Mouse (Mus musculus): ENCODE measurements around the gene Large1. TPM values are rescaled to one million over a fixed set of nuclear protein-coding genes. Genes with fewer than 3 reads are reported as not detected.
"Not testable (repeated sequence)": the region's sequence is repeated elsewhere in the genome, so short reads cannot be mapped to it uniquely, and the experiment has no call there.

Gene Large1
- total and polyA plus RNA-seq, 3 experiments, result not detected

- Histone ChIP-seq H3K9me3 (replicated peaks; ENCODE audit: low read length) (peaks cover 65% of the 10 kb centered on the region), H3K4me3 (replicated peaks in 1 of 3; ENCODE audit: low read depth in 2 of 3, low read length in 2 of 3, poor library complexity in 1 of 3) (no peak overlapping the region), H3K27me3 (replicated peaks) (no peaks in the 10 kb centered on the region), H3K36me3 (replicated peaks in 1 of 2; ENCODE audit: control insufficient read depth in 1 of 2, insufficient read depth in 1 of 2, low read length in 1 of 2) (no peaks in the 10 kb centered on the region), H3K79me2 (replicated peaks; ENCODE audit: control insufficient read depth, extremely low read depth, insufficient read depth, poor library complexity, severe bottlenecking) (no peaks in the 10 kb centered on the region), H3K4me1 (ENCODE audit: control insufficient read depth in 1 of 2, insufficient read depth in 2 of 2) (no peaks in the 10 kb centered on the region), H3K9ac (ENCODE audit: insufficient read depth, low read depth) (no peak overlapping the region), H3K4me2 (ENCODE audit: insufficient read depth, low read depth, poor library complexity, severe bottlenecking) (no peak overlapping the region), H3K27ac (ENCODE audit: insufficient read depth, low read depth) (no peak overlapping the region)
- in situ Hi-C loops (cut with MboI; ENCODE audit: low pct_ligation_motif_present, low pct_unique_long_range_greater_than_20kb, low sequenced_read_pairs) (no loop called here), dilution Hi-C loops (cut with MboI; ENCODE audit: extremely low pct_ligation_motif_present, extremely low pct_unique_long_range_greater_than_20kb, low sequenced_read_pairs) (no loop called here)
- TF ChIP-seq USF2 (conservative IDR thresholded peaks at IDR 0.05; ENCODE audit: low read depth, low read length) (no peak), MXI1 (IDR thresholded peaks at IDR 0.05; ENCODE audit: low read depth, low read length) (no peak)
- no peak for DNase-seq (ENCODE audit: extremely low read depth)
These were observed 77.3 kb downstream of the Large1 start for GRCm38 (mm10) chr8:73276015-73276414.

GRCm38 (mm10) chr8:73275445-73275844 is 77.9 kb downstream of the Large1 start:
- H3K4me1 ChIP-seq (ENCODE audit: control insufficient read depth in 1 of 2, insufficient read depth in 2 of 2); H3K27ac ChIP-seq (ENCODE audit: insufficient read depth, low read depth); H3K4me3 ChIP-seq (replicated peaks in 1 of 3; ENCODE audit: low read depth in 2 of 3, low read length in 2 of 3, poor library complexity in 1 of 3); H3K79me2 ChIP-seq (replicated peaks; ENCODE audit: control insufficient read depth, extremely low read depth, insufficient read depth, poor library complexity, severe bottlenecking); H3K27me3 ChIP-seq (replicated peaks); H3K9ac ChIP-seq (ENCODE audit: insufficient read depth, low read depth); in situ Hi-C loops (cut with MboI; ENCODE audit: low pct_ligation_motif_present, low pct_unique_long_range_greater_than_20kb, low sequenced_read_pairs); H3K4me2 ChIP-seq (ENCODE audit: insufficient read depth, low read depth, poor library complexity, severe bottlenecking); dilution Hi-C loops (cut with MboI; ENCODE audit: extremely low pct_ligation_motif_present, extremely low pct_unique_long_range_greater_than_20kb, low sequenced_read_pairs); DNase-seq (ENCODE audit: extremely low read depth); H3K36me3 ChIP-seq (replicated peaks in 1 of 2; ENCODE audit: control insufficient read depth in 1 of 2, insufficient read depth in 1 of 2, low read length in 1 of 2): not testable (repeated sequence)
- peaks cover 66% of the 10 kb centered on the region for H3K9me3 ChIP-seq (replicated peaks; ENCODE audit: low read length)

GRCm38 (mm10) chr8:73273150-73273549 is 80.2 kb downstream of the Large1 start:
- no peaks in the 10 kb centered on the region for H3K36me3 ChIP-seq (replicated peaks in 1 of 2; ENCODE audit: control insufficient read depth in 1 of 2, insufficient read depth in 1 of 2, low read length in 1 of 2)
- no peak overlapping the region for H3K4me3 ChIP-seq (replicated peaks in 1 of 3; ENCODE audit: low read depth in 2 of 3, low read length in 2 of 3, poor library complexity in 1 of 3)
- dilution Hi-C loops (cut with MboI; ENCODE audit: extremely low pct_ligation_motif_present, extremely low pct_unique_long_range_greater_than_20kb, low sequenced_read_pairs) (no loop called here), in situ Hi-C loops (cut with MboI; ENCODE audit: low pct_ligation_motif_present, low pct_unique_long_range_greater_than_20kb, low sequenced_read_pairs) (no loop called here)
- DNase-seq (ENCODE audit: extremely low read depth), result no peak
- H3K4me2 ChIP-seq (ENCODE audit: insufficient read depth, low read depth, poor library complexity, severe bottlenecking), result no peak overlapping the region
- no peak overlapping the region for H3K9ac ChIP-seq (ENCODE audit: insufficient read depth, low read depth)
- H3K27me3 ChIP-seq (replicated peaks), result no peaks in the 10 kb centered on the region
- H3K9me3 ChIP-seq (replicated peaks; ENCODE audit: low read length), result peaks cover 68% of the 10 kb centered on the region
- TF ChIP-seq ZMIZ1 (IDR thresholded peaks at IDR 0.05; ENCODE audit: low read depth, low read length) (no peak), HCFC1 (IDR thresholded peaks at IDR 0.05; ENCODE audit: low read depth, low read length) (no peak), GABPA (IDR thresholded peaks at IDR 0.05; ENCODE audit: insufficient replicate concordance, low read depth, low read length) (no peak), NRF1 (IDR thresholded peaks at IDR 0.05; ENCODE audit: low read depth, low read length) (no peak), UBTF (IDR thresholded peaks at IDR 0.05; ENCODE audit: low read depth, low read length) (no peak), JUND (conservative IDR thresholded peaks at IDR 0.05; ENCODE audit: low read depth, low read length) (no peak), SMC3 (IDR thresholded peaks at IDR 0.05; ENCODE audit: low read depth, low read length) (no peak), NELFE (IDR thresholded peaks at IDR 0.05; ENCODE audit: low read depth, low read length) (no peak), MEF2A (IDR thresholded peaks at IDR 0.05; ENCODE audit: borderline replicate concordance, low read depth, low read length) (no peak), ZKSCAN1 (IDR thresholded peaks at IDR 0.05; ENCODE audit: borderline replicate concordance, low read depth, low read length) (no peak), ELF1 (IDR thresholded peaks at IDR 0.05; ENCODE audit: low read depth, low read length) (no peak), POLR2AphosphoS2 (IDR thresholded peaks at IDR 0.05; ENCODE audit: low read depth, low read length) (no peak), CHD1 (IDR thresholded peaks at IDR 0.05; ENCODE audit: low read depth, low read length) (no peak), POLR2A (IDR thresholded peaks at IDR 0.05; ENCODE audit: low read depth, low read length) (no peak), CTCF (conservative IDR thresholded peaks at IDR 0.05 in 1 of 2, IDR thresholded peaks at IDR 0.05 in 1 of 2; ENCODE audit: low read depth in 2 of 2, low read length in 2 of 2) (no peak), JUN (IDR thresholded peaks at IDR 0.05; ENCODE audit: insufficient read depth, low read depth, low read length) (no peak)
- no peaks in the 10 kb centered on the region for H3K79me2 ChIP-seq (replicated peaks; ENCODE audit: control insufficient read depth, extremely low read depth, insufficient read depth, poor library complexity, severe bottlenecking)
- no peak overlapping the region for H3K27ac ChIP-seq (ENCODE audit: insufficient read depth, low read depth)
- H3K4me1 ChIP-seq (ENCODE audit: control insufficient read depth in 1 of 2, insufficient read depth in 2 of 2), result no peaks in the 10 kb centered on the region

Measured in CH12.LX (cell line).